Mouse (Mus musculus): ENCODE measurements around the gene 1700029I15Rik.
"Not testable (repeated sequence)": the region's sequence is repeated elsewhere in the genome, so short reads cannot be mapped to it uniquely, and the experiment has no call there.

Gene 1700029I15Rik

GRCm38 (mm10) chr2:92390206-92390930, 8.0 kb downstream of the 1700029I15Rik start:
- DNase-seq (ENCODE audit: inconsistent age in 2 of 2, low spot score in 1 of 2): no peak

GRCm38 (mm10) chr2:92391116-92391515, 8.8 kb downstream of the 1700029I15Rik start:
- no peak for DNase-seq (ENCODE audit: inconsistent age in 2 of 2, low spot score in 1 of 2)

GRCm38 (mm10) chr2:92391703-92392317, 9.5 kb downstream of the 1700029I15Rik start:
- DNase-seq (ENCODE audit: inconsistent age in 2 of 2, low spot score in 1 of 2): no peak

- DNase-seq (ENCODE audit: inconsistent age in 2 of 2, low spot score in 1 of 2): no peak
Measured at GRCm38 (mm10) chr2:92392318-92393264, 10.3 kb downstream of the 1700029I15Rik start.

GRCm38 (mm10) chr2:92395535-92395934, 13.2 kb downstream of the 1700029I15Rik start:
- DNase-seq (ENCODE audit: inconsistent age in 2 of 2, low spot score in 1 of 2): no peak

GRCm38 (mm10) chr2:92397436-92397835, 15.1 kb downstream of the 1700029I15Rik start:
- no peak for DNase-seq (ENCODE audit: inconsistent age in 2 of 2, low spot score in 1 of 2)

GRCm38 (mm10) chr2:92399877-92400276, 17.5 kb downstream of the 1700029I15Rik start:
- not testable (repeated sequence) for DNase-seq (ENCODE audit: inconsistent age in 2 of 2, low spot score in 1 of 2)

GRCm38 (mm10) chr2:92400682-92401081, 18.3 kb downstream of the 1700029I15Rik start:
- peak in 1 of 2 experiments; percentile 42 for DNase-seq (ENCODE audit: inconsistent age in 2 of 2, low spot score in 1 of 2)

- no peak for DNase-seq (ENCODE audit: inconsistent age in 2 of 2, low spot score in 1 of 2)
Measured at GRCm38 (mm10) chr2:92401091-92401561, 18.8 kb downstream of the 1700029I15Rik start, which contains the start of gene Mapk8ip1. TSS of gene Mapk8ip1 (minus strand) at chr2:92401263.

GRCm38 (mm10) chr2:92402591-92403326, 20.4 kb downstream of the 1700029I15Rik start:
- DNase-seq (ENCODE audit: inconsistent age in 2 of 2, low spot score in 1 of 2): no peak

- no peak for DNase-seq (ENCODE audit: inconsistent age in 2 of 2, low spot score in 1 of 2)
Measured at GRCm38 (mm10) chr2:92403776-92404319, 21.5 kb downstream of the 1700029I15Rik start.

- DNase-seq (ENCODE audit: inconsistent age in 2 of 2, low spot score in 1 of 2): peak in 1 of 2 experiments; percentile 46
Measured at GRCm38 (mm10) chr2:92404737-92405136, 22.4 kb downstream of the 1700029I15Rik start.

- no peak for DNase-seq (ENCODE audit: inconsistent age in 2 of 2, low spot score in 1 of 2)
Measured at GRCm38 (mm10) chr2:92405687-92406086, 23.3 kb downstream of the 1700029I15Rik start.

- peak in 1 of 2 experiments; percentile 77 for DNase-seq (ENCODE audit: inconsistent age in 2 of 2, low spot score in 1 of 2)
Measured at GRCm38 (mm10) chr2:92408309-92409045, 26.1 kb downstream of the 1700029I15Rik start.

- DNase-seq (ENCODE audit: inconsistent age in 2 of 2, low spot score in 1 of 2): peak in 1 of 2 experiments; percentile 50
Measured at GRCm38 (mm10) chr2:92411705-92412104, 29.4 kb downstream of the 1700029I15Rik start.

GRCm38 (mm10) chr2:92421723-92422387, 39.5 kb downstream of the 1700029I15Rik start:
- peak in 1 of 2 experiments; percentile 77 for DNase-seq (ENCODE audit: inconsistent age in 2 of 2, low spot score in 1 of 2)

- peak in 1 of 2 experiments; percentile 56 for DNase-seq (ENCODE audit: inconsistent age in 2 of 2, low spot score in 1 of 2)
Measured at GRCm38 (mm10) chr2:92422388-92423135, 40.2 kb downstream of the 1700029I15Rik start.

- DNase-seq (ENCODE audit: inconsistent age in 2 of 2, low spot score in 1 of 2): no peak
Measured at GRCm38 (mm10) chr2:92423156-92423555, 40.8 kb downstream of the 1700029I15Rik start.

Data from adrenal gland, adult (tissue).